Mouse (Mus musculus) forebrain, postnatal 0 days (tissue): Measurements from ENCODE around the gene Ascl3. TPM values are rescaled to one million over a fixed set of nuclear protein-coding genes. Genes with fewer than 3 reads are reported as not detected.
A peak's percentile ranks its signal among the peaks of the same experiment; 100 is the strongest.

Experiments
- ATAC-seq: fragments of 200-750 bp; cut with Nextera tagmentation; 2 replicates; pipeline ENCODE4 v1.8.0; 2017; ENCODE audit warnings: mild to moderate bottlenecking, moderate library complexity
- DNase-seq: peaks from one replicate; pipeline ENCODE4 v3.0.0-alpha.2; 2015
- H3K27ac ChIP-seq: fragments of 300-500 bp; sonication (generic); 2 replicates; pipeline ENCODE4 v1.5.1; 2014; ENCODE audit warnings: low read depth, mild to moderate bottlenecking, antibody characterized with exemption, low read length, moderate library complexity, mixed read lengths
- H3K27me3 ChIP-seq: fragments of 300-500 bp; sonication (generic); 2 replicates; pipeline ENCODE4 v1.6.1; 2014; ENCODE audit warnings: mild to moderate bottlenecking, low read length, mixed read lengths; ENCODE audit not compliant: insufficient read depth
- H3K36me3 ChIP-seq: fragments of 300-500 bp; sonication (generic); 2 replicates; pipeline ENCODE4 v1.6.1; 2014; ENCODE audit warnings: mild to moderate bottlenecking, moderate library complexity; ENCODE audit not compliant: insufficient read depth
- H3K4me1 ChIP-seq: fragments of 300-500 bp; sonication (generic); 2 replicates; pipeline ENCODE4 v1.6.1; 2014; ENCODE audit warnings: antibody characterized with exemption; ENCODE audit not compliant: insufficient read depth
- H3K4me2 ChIP-seq: fragments of 300-500 bp; sonication (generic); 2 replicates; pipeline ENCODE4 v1.6.1; 2014; ENCODE audit warnings: low read depth, mild to moderate bottlenecking, moderate library complexity
- H3K4me3 ChIP-seq: fragments of 300-500 bp; sonication (generic); 2 replicates; pipeline ENCODE4 v1.5.1; 2014; ENCODE audit warnings: low read depth, low read length, mixed read lengths
- H3K9ac ChIP-seq: fragments of 300-500 bp; sonication (generic); 2 replicates; pipeline ENCODE4 v1.6.1; 2014; ENCODE audit warnings: mild to moderate bottlenecking
- H3K9me3 ChIP-seq: fragments of 300-500 bp; sonication (generic); 2 replicates; pipeline ENCODE4 v1.6.1; 2016; ENCODE audit warnings: low read length
- CTCF ChIP-seq: sonication (generic); IDR thresholded peaks from 2 replicates; pipeline ENCODE4 v1.5.1; 2016; ENCODE audit warnings: antibody characterized with exemption, control low read depth, low read depth
- WGBS: fragments of 180-500 bp; shearing (Covaris S2); extraction: QIAGEN DNeasy Blood & Tissue Kit; methylation state at CpG from one replicate; pipeline ENCODE4 v1.1.7; 2014; 5-methylcytosine and 5-hydroxymethylcytosine counted together
- polyA plus RNA-seq: library from polyadenylated mRNA; unstranded; fragments of >200 nt; fragmentation: Nextera tagmentation; extraction: Ambion mirVana; gene quantifications from 2 replicates; pipeline ENCODE4 v1.2.1, GENCODE M21; 2015
- total RNA-seq: library from RNA; depleted of rRNA; stranded (reverse); fragments of >200 nt; gene quantifications from 2 replicates; pipeline ENCODE4 v1.2.3, GENCODE M21; 2014; rRNA removed

The Ascl3 gene
- total RNA-seq: not detected in 2 replicates
- 0.29 TPM in 1 of 2 replicates, not detected in the other for polyA plus RNA-seq

- Histone ChIP-seq H3K4me3 (no peak within 1 kb of the TSS), H3K27me3 (no peaks in the 10 kb centered on the region), H3K36me3 (peaks cover 19% of the 10 kb centered on the region), H3K9ac (no peak within 1 kb of the TSS), H3K27ac (no peak within 1 kb of the TSS), H3K9me3 (no peaks in the 10 kb centered on the region), H3K4me2 (no peak within 1 kb of the TSS), H3K4me1 (no peaks in the 10 kb centered on the region)
- 86% methylated on average over 5 of the region's 5 CpGs for WGBS
- TF ChIP-seq CTCF: no peak
- no peak for ATAC-seq
- no peak for DNase-seq
These were observed at the start of gene Ascl3 for GRCm38 (mm10) chr7:109731626-109732025. Ascl3 (minus strand) TSS chr7:109731726.

- TF ChIP-seq CTCF: no peak
- peak; percentile 53 for ATAC-seq
- Histone ChIP-seq H3K4me3 (peak overlapping the region; percentile 55), H3K4me2 (peak overlapping the region; percentile 97), H3K9ac (peak overlapping the region; percentile 66), H3K36me3 (no peaks in the 10 kb centered on the region), H3K27ac (no peak overlapping the region), H3K9me3 (no peaks in the 10 kb centered on the region), H3K27me3 (peaks cover 16% of the 10 kb centered on the region; the same call in 1 of the 2 replicates), H3K4me1 (no peaks in the 10 kb centered on the region)
- WGBS: 2% methylated on average over 24 of the region's 24 CpGs
- no peak for DNase-seq
These were observed 49.6 kb upstream of the Ascl3 start for GRCm38 (mm10) chr7:109781087-109781469.

- Histone ChIP-seq H3K27ac (no peak overlapping the region), H3K27me3 (no peaks in the 10 kb centered on the region), H3K4me1 (no peaks in the 10 kb centered on the region), H3K9me3 (no peaks in the 10 kb centered on the region), H3K4me3 (no peak overlapping the region), H3K9ac (no peak overlapping the region), H3K36me3 (no peaks in the 10 kb centered on the region), H3K4me2 (no peak overlapping the region)
- DNase-seq: no peak
- ATAC-seq: no peak
- no peak for TF ChIP-seq CTCF
These were observed 40.7 kb upstream of the Ascl3 start for GRCm38 (mm10) chr7:109772251-109772650.

- ATAC-seq: no peak
- H3K27me3 ChIP-seq: no peaks in the 10 kb centered on the region
- H3K36me3 ChIP-seq: no peaks in the 10 kb centered on the region
These were observed 37.3 kb upstream of the Ascl3 start for GRCm38 (mm10) chr7:109768699-109769383.

GRCm38 (mm10) chr7:109767575-109768350 is 36.2 kb upstream of the Ascl3 start:
- no peak for DNase-seq

More at GRCm38 (mm10) chr7:109768699-109769383, 37.3 kb upstream of the Ascl3 start:
- Histone ChIP-seq H3K4me2 (no peak overlapping the region), H3K27ac (no peak overlapping the region), H3K4me3 (no peak overlapping the region), H3K4me1 (no peaks in the 10 kb centered on the region), H3K9me3 (no peaks in the 10 kb centered on the region), H3K9ac (no peak overlapping the region)
- 66% methylated on average over 2 of the region's 2 CpGs for WGBS
- DNase-seq: no peak
- no peak for TF ChIP-seq CTCF

GRCm38 (mm10) chr7:109764009-109764408 is 32.5 kb upstream of the Ascl3 start:
- ATAC-seq (peak; percentile 61; the same call in 1 of the 2 replicates), DNase-seq (peak; percentile 20)
- TF ChIP-seq CTCF: no peak
- WGBS: 18% methylated on average over 2 of the region's 2 CpGs
- Histone ChIP-seq H3K9me3 (no peaks in the 10 kb centered on the region), H3K9ac (no peak overlapping the region), H3K36me3 (no peaks in the 10 kb centered on the region), H3K27ac (no peak overlapping the region), H3K27me3 (no peaks in the 10 kb centered on the region), H3K4me1 (no peaks in the 10 kb centered on the region), H3K4me3 (no peak overlapping the region), H3K4me2 (no peak overlapping the region)

More at GRCm38 (mm10) chr7:109767575-109768350, 36.2 kb upstream of the Ascl3 start:
- no peak for TF ChIP-seq CTCF
- no peaks in the 10 kb centered on the region for H3K36me3 ChIP-seq
- ATAC-seq: no peak
- H3K4me2 ChIP-seq: no peak overlapping the region
- 86% methylated on average over 7 of the region's 7 CpGs for WGBS
- no peaks in the 10 kb centered on the region for H3K9me3 ChIP-seq
- H3K4me3 ChIP-seq: no peak overlapping the region
- no peak overlapping the region for H3K27ac ChIP-seq
- no peaks in the 10 kb centered on the region for H3K4me1 ChIP-seq
- H3K27me3 ChIP-seq: no peaks in the 10 kb centered on the region
- H3K9ac ChIP-seq: no peak overlapping the region

GRCm38 (mm10) chr7:109756291-109756690 is 24.8 kb upstream of the Ascl3 start:
- H3K4me3 ChIP-seq: no peak overlapping the region
- H3K9ac ChIP-seq: no peak overlapping the region
- no peak for TF ChIP-seq CTCF
- no peak overlapping the region for H3K4me2 ChIP-seq
- no peak for DNase-seq
- H3K36me3 ChIP-seq: no peaks in the 10 kb centered on the region
- H3K4me1 ChIP-seq: peaks cover 11% of the 10 kb centered on the region
- no peaks in the 10 kb centered on the region for H3K27me3 ChIP-seq
- no peak for ATAC-seq
- 88% methylated on average over 3 of the region's 3 CpGs for WGBS
- no peaks in the 10 kb centered on the region for H3K9me3 ChIP-seq
- H3K27ac ChIP-seq: no peak overlapping the region
